7 mouse cellular contexts compared by ENCODE assay signal in the genomic region with DNA sequence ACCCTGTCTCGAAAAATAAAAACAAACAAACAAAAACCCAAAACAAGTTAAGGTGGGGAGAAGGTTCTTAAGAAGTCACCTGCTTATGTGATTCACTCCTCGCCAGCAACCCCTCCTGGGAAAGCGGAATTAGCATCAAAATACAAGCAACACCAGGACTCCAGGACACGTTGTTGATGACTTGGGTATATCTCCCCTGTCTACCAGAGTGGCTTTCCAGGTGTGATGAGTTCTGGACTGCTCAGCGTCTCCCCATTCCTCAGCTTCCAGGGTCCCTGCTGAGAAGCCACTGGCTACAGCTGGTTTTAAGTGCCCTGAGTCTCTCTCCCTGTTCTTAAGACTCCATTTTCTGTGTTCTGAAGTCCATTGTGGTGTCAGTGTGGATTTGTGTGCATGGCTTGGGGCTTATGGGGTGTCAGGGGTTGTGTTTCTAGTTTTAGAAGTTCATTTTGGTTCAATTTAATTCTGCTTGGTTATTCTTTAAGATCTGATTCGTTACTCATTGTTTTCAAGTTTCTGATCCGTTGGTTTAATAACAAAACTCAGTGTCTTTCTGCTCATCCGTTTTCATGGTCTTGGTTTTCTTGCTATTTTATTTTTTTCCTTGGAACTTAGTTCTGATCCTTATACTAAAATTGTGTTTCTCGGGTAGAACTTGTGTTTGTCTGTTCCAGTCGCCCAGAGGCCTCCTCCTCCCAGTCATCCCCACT. TPM values are rescaled to one million over a fixed set of nuclear protein-coding genes. Genes with fewer than 3 reads are reported as not detected.
A peak's percentile ranks its signal among the peaks of the same experiment; 100 is the strongest.
DNase-seq lines count a peak whose midpoint lies in the region; ATAC-seq and TF ChIP-seq lines count a peak whose summit lies in the region.

No protein-coding gene starts in this region.

- H3K27ac ChIP-seq in forebrain, postnatal 0 days (ENCODE audit: low read depth, low read length), result no peak overlapping the region
- H3K27ac ChIP-seq in liver, embryonic 12.5 days, result peak overlapping the region; percentile 32; the same call in 1 of the 2 replicates

- peaks cover 83% of the 10 kb centered on the region for H3K4me1 ChIP-seq in megakaryocyte, embryonic 14.5 days
- H3K4me1 ChIP-seq in forebrain, postnatal 0 days (ENCODE audit: insufficient read depth), result no peaks in the 10 kb centered on the region
- peaks cover 40% of the 10 kb centered on the region for H3K4me1 ChIP-seq in liver, embryonic 12.5 days

- no peak for DNase-seq in forebrain, postnatal 0 days
- no peak for DNase-seq in urinary bladder, postnatal 4 days (ENCODE audit: low spot score in 2 of 2)
- no peak for DNase-seq in left cerebral cortex, postnatal 14 days (ENCODE audit: low spot score in 2 of 2)
- no peak for DNase-seq in ovary, postnatal 36 days (ENCODE audit: low spot score)

- H3K9me3 ChIP-seq in megakaryocyte, embryonic 14.5 days, result peaks cover 2% of the 10 kb centered on the region; the same call in 1 of the 2 replicates
- H3K9me3 ChIP-seq in forebrain, postnatal 0 days (ENCODE audit: low read length), result no peaks in the 10 kb centered on the region
- no peaks in the 10 kb centered on the region for H3K9me3 ChIP-seq in liver, embryonic 12.5 days (replicated peaks)

- 64% methylated on average over 10 of the region's 10 CpGs for WGBS in forebrain, postnatal 0 days
- 64% methylated on average over 10 of the region's 10 CpGs for WGBS in liver, embryonic 12.5 days (ENCODE audit: insufficient replicate concordance)

- H3K4me3 ChIP-seq in megakaryocyte, embryonic 14.5 days (replicated peaks), result peak overlapping the region; percentile 73
- H3K4me3 ChIP-seq in forebrain, postnatal 0 days (ENCODE audit: low read depth, low read length), result peak overlapping the region; percentile 18; the same call in 1 of the 2 replicates
- H3K4me3 ChIP-seq in liver, embryonic 12.5 days, result 0 out of 2 replicates have a peak overlapping the region, but pooled peaks have one; percentile 19

- no peak for TF ChIP-seq CTCF in forebrain, postnatal 0 days (IDR thresholded peaks at IDR 0.05; ENCODE audit: low read depth)

- ATAC-seq in megakaryocyte, adult 5-6 weeks (ENCODE audit: poor library complexity, severe bottlenecking), result no peak
- ATAC-seq in forebrain, postnatal 0 days, result no peak
- ATAC-seq in liver, embryonic 12.5 days, result no peak

- intact Hi-C loops in left cerebral cortex, postnatal 14 days (cut with DNase I), result no loop called here

- peaks cover 42% of the 10 kb centered on the region for H3K36me3 ChIP-seq in megakaryocyte, embryonic 14.5 days (replicated peaks; ENCODE audit: low read length)
- H3K36me3 ChIP-seq in forebrain, postnatal 0 days (ENCODE audit: insufficient read depth), result no peaks in the 10 kb centered on the region
- H3K36me3 ChIP-seq in liver, embryonic 12.5 days, result peaks cover 1% of the 10 kb centered on the region; the same call in 1 of the 2 replicates

- H3K9ac ChIP-seq in forebrain, postnatal 0 days, result 0 out of 2 replicates have a peak overlapping the region, but pooled peaks have one; percentile 23
- H3K9ac ChIP-seq in liver, embryonic 12.5 days, result no peak overlapping the region

- no peaks in the 10 kb centered on the region for H3K27me3 ChIP-seq in megakaryocyte, embryonic 14.5 days (replicated peaks)
- H3K27me3 ChIP-seq in forebrain, postnatal 0 days (ENCODE audit: insufficient read depth, low read length), result no peaks in the 10 kb centered on the region
- no peaks in the 10 kb centered on the region for H3K27me3 ChIP-seq in liver, embryonic 12.5 days (replicated peaks)

- peak overlapping the region; percentile 49 for H3K4me2 ChIP-seq in forebrain, postnatal 0 days (ENCODE audit: low read depth)
- H3K4me2 ChIP-seq in liver, embryonic 12.5 days, result peak overlapping the region; percentile 50

RNA-seq across cellular contexts. Expression of a gene that starts 7.7 kb away (rescaled TPM):
- 35.2 and 38.7 TPM in 2 replicates for polyA plus RNA-seq in megakaryocyte, embryonic 14.5 days (2012; ENCODE audit: insufficient read depth, low replicate concordance)
- total RNA-seq in megakaryocyte, adult 5-6 weeks (2015), result 51.4 and 51.8 TPM in 2 replicates
- total RNA-seq in megakaryocyte, adult 5-6 weeks (2017), result 36.6 and 37.1 TPM in 2 replicates
- 7.6 and 8.7 TPM in 2 replicates for total RNA-seq in forebrain, postnatal 0 days (2014; rRNA removed)
- polyA plus RNA-seq in forebrain, postnatal 0 days (2015; fragmentation: Nextera tagmentation; extraction: Ambion mirVana), result 4.3 and 5.6 TPM in 2 replicates
- 22.7 and 23.5 TPM in 2 replicates for polyA plus RNA-seq in liver, embryonic 12.5 days (2016; fragmentation: Nextera tagmentation; extraction: Ambion mirVana)
- 10 to 100 TPM; 11.4 to 12.2 TPM for total RNA-seq in left cerebral cortex, postnatal 14 days (2021)

Comparison
In these comparisons a context has a peak if more than half of its experiments do, and no peak if none do; other contexts are left out.
1. H3K4me3 ChIP-seq: peak in every context shown above with its lines; median percentile 73 in megakaryocyte, embryonic 14.5 days; 19 in liver, embryonic 12.5 days; 18 in forebrain, postnatal 0 days.